Mouse (Mus musculus) lung, adult 2 months (tissue): ENCODE measurements around the gene Prkar2a.

Experiments used
- CTCF ChIP-seq: fragments of 200-500 bp; IDR thresholded peaks from 2 replicates; pipeline ENCODE4 v1.5.1; 2011; ENCODE audit warnings: mild to moderate bottlenecking, low read length, control low read depth; ENCODE audit not compliant: insufficient read depth
- POLR2A ChIP-seq: fragments of 200-500 bp; IDR thresholded peaks from 2 replicates; pipeline ENCODE4 v1.6.1; 2011; ENCODE audit warnings: low read depth, mild to moderate bottlenecking, control low read depth, low read length, borderline replicate concordance; ENCODE audit errors: extremely low read depth

- TF ChIP-seq CTCF (peak; percentile 25; the same call in 1 of the 2 replicates), POLR2A (no peak)
Observed at GRCm38 (mm10) chr9:108729050-108729449, 39.9 kb downstream of the Prkar2a start.
